Mouse (Mus musculus) lung, embryonic 16.5 days (tissue): ENCODE data around the gene Slc45a3. TPM values are rescaled to one million over a fixed set of nuclear protein-coding genes. Genes with fewer than 3 reads are reported as not detected.

Experiments
- ATAC-seq: fragments of 200-750 bp; cut with Nextera tagmentation; 2 replicates; pipeline ENCODE4 v1.8.0; 2017; ENCODE audit warnings: low read depth, mild to moderate bottlenecking, moderate library complexity
- H3K27ac ChIP-seq: fragments of 300-500 bp; sonication (generic); 2 replicates; pipeline ENCODE4 v1.5.1; 2014; ENCODE audit warnings: mild to moderate bottlenecking, control low read depth, low read length
- H3K27me3 ChIP-seq: fragments of 300-500 bp; sonication (generic); 2 replicates; pipeline ENCODE4 v1.6.1; 2014; ENCODE audit warnings: low read depth, low read length, mixed read lengths; ENCODE audit not compliant: control insufficient read depth, insufficient read depth
- H3K36me3 ChIP-seq: fragments of 300-500 bp; sonication (generic); 2 replicates; pipeline ENCODE4 v1.6.1; 2014; ENCODE audit warnings: low read length; ENCODE audit not compliant: control insufficient read depth, insufficient read depth
- H3K4me1 ChIP-seq: fragments of 300-500 bp; sonication (generic); replicated peaks from 2 replicates; pipeline ENCODE4 v1.6.1; 2014; ENCODE audit warnings: low read length, mixed read lengths; ENCODE audit not compliant: control insufficient read depth, insufficient read depth
- H3K4me2 ChIP-seq: fragments of 300-500 bp; sonication (generic); 2 replicates; pipeline ENCODE4 v1.6.1; 2014; ENCODE audit warnings: low read depth, low read length, control low read depth
- H3K4me3 ChIP-seq: fragments of 300-500 bp; sonication (generic); 2 replicates; pipeline ENCODE4 v1.5.1; 2014; ENCODE audit warnings: mild to moderate bottlenecking, low read length, control low read depth
- H3K9ac ChIP-seq: fragments of 300-500 bp; sonication (generic); 2 replicates; pipeline ENCODE4 v1.6.1; 2014; ENCODE audit warnings: low read length, control low read depth
- H3K9me3 ChIP-seq: fragments of 300-500 bp; sonication (generic); 2 replicates; pipeline ENCODE4 v1.6.1; 2016; ENCODE audit warnings: low read length; ENCODE audit not compliant: control insufficient read depth
- WGBS: fragments of 180-500 bp; shearing (Covaris S2); extraction: QIAGEN DNeasy Blood & Tissue Kit; methylation state at CpG from one replicate; pipeline ENCODE4 v1.1.7; 2014; 5-methylcytosine and 5-hydroxymethylcytosine counted together
- polyA plus RNA-seq: library from polyadenylated mRNA; unstranded; fragments of >200 nt; fragmentation: Nextera tagmentation; extraction: Ambion mirVana; gene quantifications from 2 replicates; pipeline ENCODE4 v1.2.1, GENCODE M21; 2015

Slc45a3 gene
- polyA plus RNA-seq, 1 experiment from 2014 or later, result 4.2 TPM

DNA sequence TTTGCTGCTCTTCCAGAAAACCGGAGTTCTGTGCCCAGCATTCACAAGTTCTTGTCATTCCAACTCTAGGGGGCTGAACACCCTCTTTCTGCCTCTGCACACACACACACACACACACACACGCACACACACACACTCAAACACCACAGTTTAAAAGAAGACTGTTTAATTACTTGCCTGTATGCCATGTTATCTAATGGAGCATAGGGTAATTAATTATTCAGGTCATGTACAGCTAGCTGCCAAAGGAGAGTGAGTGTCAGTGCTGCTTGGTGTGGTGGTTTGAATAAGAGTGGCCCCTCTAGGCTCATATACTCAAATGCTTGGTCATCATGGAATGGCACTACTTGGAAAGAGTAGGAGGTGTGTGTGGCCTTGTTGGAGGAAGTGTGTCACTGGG lies 21.0 kb downstream of the Slc45a3 start:
- ATAC-seq, result no peak
- Histone ChIP-seq H3K27ac (no peak overlapping the region), H3K4me3 (no peak overlapping the region), H3K36me3 (no peaks in the 10 kb centered on the region), H3K4me2 (no peak overlapping the region), H3K4me1 (no peaks in the 10 kb centered on the region), H3K9me3 (no peaks in the 10 kb centered on the region), H3K27me3 (no peaks in the 10 kb centered on the region), H3K9ac (no peak overlapping the region)
- 59% methylated on average over 2 of the region's 2 CpGs for WGBS

DNA sequence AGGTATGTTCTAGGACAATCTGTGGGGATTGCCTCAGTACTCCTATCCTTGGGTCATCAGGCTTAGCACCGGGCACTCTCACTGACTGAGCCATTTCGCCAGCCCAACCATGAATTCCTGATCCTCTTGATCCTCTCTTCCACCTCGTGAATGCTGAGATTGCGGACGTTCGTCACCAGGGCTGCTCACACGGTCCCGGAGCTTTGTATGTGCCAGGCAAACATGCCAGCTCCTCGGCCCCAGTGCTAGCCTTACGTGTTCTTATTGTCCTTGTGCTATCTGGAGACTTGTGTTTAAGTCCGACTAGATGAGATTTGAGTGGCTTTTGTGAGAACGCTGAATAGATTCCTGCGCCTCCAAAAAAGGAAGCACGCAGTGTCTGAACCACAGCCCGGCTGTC lies 24.7 kb downstream of the Slc45a3 start:
- Histone ChIP-seq H3K4me1 (no peaks in the 10 kb centered on the region), H3K9ac (0 out of 2 replicates have a peak overlapping the region, but pooled peaks have one; percentile 0), H3K4me3 (no peak overlapping the region), H3K9me3 (no peaks in the 10 kb centered on the region), H3K27me3 (no peaks in the 10 kb centered on the region), H3K4me2 (no peak overlapping the region), H3K36me3 (no peaks in the 10 kb centered on the region), H3K27ac (no peak overlapping the region)
- no peak for ATAC-seq
- 54% methylated on average over 15 of the region's 15 CpGs for WGBS

DNA sequence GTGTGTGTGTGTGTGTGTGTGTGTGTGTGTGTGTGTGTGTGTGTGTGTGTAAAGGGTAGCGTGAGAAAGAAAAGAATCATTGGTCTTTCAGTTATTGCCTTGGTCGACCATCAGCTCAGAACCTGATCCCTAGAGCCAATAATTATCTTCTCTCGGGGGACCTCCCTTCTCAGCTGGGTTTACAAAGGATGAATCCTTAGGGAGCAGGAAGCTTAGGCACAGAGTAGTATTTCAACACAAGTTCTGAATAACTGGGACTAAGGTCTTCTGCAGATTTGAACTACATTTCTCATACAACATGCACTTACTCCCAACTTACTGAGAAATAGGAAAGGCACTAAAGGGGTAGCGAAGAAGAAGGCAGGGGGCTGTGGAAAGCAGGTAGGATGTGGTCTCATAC lies 26.7 kb downstream of the Slc45a3 start:
- Histone ChIP-seq H3K9ac (no peak overlapping the region), H3K4me1 (no peaks in the 10 kb centered on the region), H3K4me2 (no peak overlapping the region), H3K27ac (no peak overlapping the region), H3K9me3 (no peaks in the 10 kb centered on the region), H3K36me3 (no peaks in the 10 kb centered on the region), H3K27me3 (no peaks in the 10 kb centered on the region), H3K4me3 (no peak overlapping the region)
- no peak for ATAC-seq
- WGBS, result 64% methylated on average over 4 of the region's 4 CpGs

- Histone ChIP-seq H3K4me1 (no peaks in the 10 kb centered on the region), H3K4me3 (no peak overlapping the region), H3K4me2 (no peak overlapping the region), H3K9me3 (no peaks in the 10 kb centered on the region), H3K27ac (no peak overlapping the region), H3K36me3 (no peaks in the 10 kb centered on the region), H3K9ac (no peak overlapping the region), H3K27me3 (no peaks in the 10 kb centered on the region)
- WGBS, result 80% methylated on average over 9 of the region's 9 CpGs
- no peak for ATAC-seq
Measured at GRCm38 (mm10) chr1:131990083-131990760, 27.5 kb downstream of the Slc45a3 start.

GRCm38 (mm10) chr1:131992561-131993001 lies 29.8 kb downstream of the Slc45a3 start:
- no peak overlapping the region for H3K27ac ChIP-seq
- H3K9me3 ChIP-seq, result no peaks in the 10 kb centered on the region

DNA sequence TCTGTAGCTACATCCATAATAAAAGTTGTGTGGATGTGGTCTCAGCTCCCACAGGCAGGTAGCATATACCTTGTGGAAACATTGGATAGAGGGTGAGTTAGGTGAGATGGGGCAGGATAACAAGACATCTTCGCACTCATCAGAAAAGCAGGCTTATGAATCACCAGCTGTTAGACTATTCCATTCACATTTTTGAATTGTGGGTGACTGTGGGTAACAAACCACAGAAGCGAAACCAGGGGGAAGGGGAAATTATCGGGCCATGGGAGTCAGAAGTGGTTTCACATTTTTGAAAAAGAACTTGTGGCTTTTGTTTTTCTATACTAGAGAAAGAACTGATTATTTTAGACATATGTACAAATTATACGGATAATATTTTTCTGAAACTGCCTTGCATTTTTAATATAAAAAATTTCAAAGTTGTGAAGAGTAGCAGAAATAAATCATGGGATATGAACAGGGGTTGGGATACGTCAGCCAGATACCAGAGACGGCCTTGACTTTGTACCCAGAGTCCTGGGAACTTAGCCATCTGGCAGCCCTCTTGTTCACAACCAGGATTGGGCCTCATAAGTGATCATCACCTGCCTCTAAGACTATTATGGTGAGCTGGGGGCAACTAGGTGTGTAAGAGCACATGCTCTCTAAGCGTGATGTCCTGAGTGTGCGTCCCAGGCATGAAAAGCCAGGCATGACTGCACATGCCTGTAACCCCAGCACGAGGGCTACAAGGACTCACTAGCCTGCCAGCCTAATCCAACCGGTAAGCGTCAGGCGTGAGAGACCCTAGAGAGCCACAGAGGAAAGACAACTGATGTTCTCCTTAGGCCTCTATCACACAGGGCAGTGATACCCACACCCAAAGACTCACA lies 30.6 kb downstream of the Slc45a3 start:
- Histone ChIP-seq H3K9me3 (no peaks in the 10 kb centered on the region), H3K4me3 (no peak overlapping the region), H3K36me3 (no peaks in the 10 kb centered on the region), H3K9ac (no peak overlapping the region), H3K4me1 (no peaks in the 10 kb centered on the region), H3K4me2 (no peak overlapping the region), H3K27ac (no peak overlapping the region), H3K27me3 (no peaks in the 10 kb centered on the region)
- no peak for ATAC-seq
- 82% methylated on average over 12 of the region's 12 CpGs for WGBS

More at GRCm38 (mm10) chr1:131992561-131993001, 29.8 kb downstream of the Slc45a3 start:
- WGBS, result 73% methylated on average over 7 of the region's 7 CpGs
- Histone ChIP-seq H3K36me3 (no peaks in the 10 kb centered on the region), H3K4me2 (no peak overlapping the region), H3K9ac (no peak overlapping the region), H3K4me3 (no peak overlapping the region), H3K27me3 (no peaks in the 10 kb centered on the region), H3K4me1 (no peaks in the 10 kb centered on the region)
- no peak for ATAC-seq

DNA sequence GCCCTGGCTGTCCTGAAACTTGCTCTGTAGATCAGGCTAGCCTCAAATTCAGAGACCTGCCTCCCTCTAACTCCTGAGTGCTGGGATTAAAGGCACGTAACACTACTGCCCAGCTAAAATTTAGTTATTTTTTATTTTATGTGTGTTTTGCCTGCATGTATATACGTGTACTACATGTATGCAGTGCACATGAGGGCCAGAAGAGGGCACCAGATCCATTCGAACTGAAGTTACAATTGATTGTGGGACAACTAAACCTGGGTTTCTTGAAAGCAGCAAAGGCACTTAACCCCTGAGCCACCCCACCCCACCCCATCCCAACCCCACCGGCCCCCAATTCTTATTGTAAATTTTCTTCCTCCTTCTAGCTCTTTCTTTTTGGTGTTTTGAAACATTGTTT lies 32.3 kb downstream of the Slc45a3 start:
- H3K9ac ChIP-seq, result no peak overlapping the region
- no peaks in the 10 kb centered on the region for H3K9me3 ChIP-seq
- H3K27me3 ChIP-seq, result no peaks in the 10 kb centered on the region
- no peaks in the 10 kb centered on the region for H3K36me3 ChIP-seq
- no peak overlapping the region for H3K4me2 ChIP-seq
- no peak for ATAC-seq
- 31% methylated on average over 4 of the region's 4 CpGs for WGBS
- H3K27ac ChIP-seq, result no peak overlapping the region
- H3K4me1 ChIP-seq, result no peaks in the 10 kb centered on the region
- H3K4me3 ChIP-seq, result no peak overlapping the region

- H3K4me1 ChIP-seq, result no peaks in the 10 kb centered on the region
- ATAC-seq, result no peak
- no peak overlapping the region for H3K4me2 ChIP-seq
- H3K27me3 ChIP-seq, result no peaks in the 10 kb centered on the region
- no peak overlapping the region for H3K27ac ChIP-seq
- no peak overlapping the region for H3K4me3 ChIP-seq
- no peaks in the 10 kb centered on the region for H3K9me3 ChIP-seq
- H3K9ac ChIP-seq, result no peak overlapping the region
- no peaks in the 10 kb centered on the region for H3K36me3 ChIP-seq
Measured at GRCm38 (mm10) chr1:132000506-132000905, 37.7 kb downstream of the Slc45a3 start.

GRCm38 (mm10) chr1:132001880-132002330 lies 39.1 kb downstream of the Slc45a3 start:
- 83% methylated on average over 4 of the region's 4 CpGs for whole genome bisulfite sequencing
- Histone ChIP-seq H3K36me3 (no peaks in the 10 kb centered on the region), H3K4me1 (0 out of 2 replicates have a peak, but pooled peaks cover 3% of the 10 kb centered on the region), H3K27ac (no peak overlapping the region), H3K9me3 (no peaks in the 10 kb centered on the region), H3K9ac (no peak overlapping the region), H3K27me3 (no peaks in the 10 kb centered on the region), H3K4me2 (no peak overlapping the region), H3K4me3 (no peak overlapping the region)
- no peak for ATAC-seq
